Mouse (Mus musculus) spleen, embryonic (tissue): ENCODE measurements around the gene Rasgef1a.

Experiments
- CTCF ChIA-PET: fragments of 350-600 bp; sonication (Branson Sonifier 250); formaldehyde crosslinking; loops from one replicate; lab custom pipeline; 2022; lab: Charles Lee

The Rasgef1a gene

DNA sequence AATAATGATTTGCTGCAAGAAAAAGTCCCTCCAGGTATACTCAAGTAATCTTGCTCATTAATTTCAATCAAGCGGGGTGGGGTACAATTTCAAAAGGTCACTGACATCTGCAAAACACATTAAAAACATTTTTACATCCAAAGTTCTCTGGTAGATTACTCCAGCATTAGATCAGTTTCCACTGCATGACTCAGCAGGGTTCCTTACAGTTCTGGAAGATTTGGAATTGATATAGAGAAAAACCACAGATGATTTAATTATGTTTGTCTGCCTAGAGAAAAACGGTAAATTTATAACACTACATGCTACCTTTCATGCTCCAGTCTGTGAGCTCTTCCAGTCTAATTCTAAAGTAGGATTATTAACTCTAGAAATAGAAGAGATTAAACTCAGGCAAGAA, 118.8 kb downstream of the Rasgef1a start:
- CTCF ChIA-PET, result no interaction called here

DNA sequence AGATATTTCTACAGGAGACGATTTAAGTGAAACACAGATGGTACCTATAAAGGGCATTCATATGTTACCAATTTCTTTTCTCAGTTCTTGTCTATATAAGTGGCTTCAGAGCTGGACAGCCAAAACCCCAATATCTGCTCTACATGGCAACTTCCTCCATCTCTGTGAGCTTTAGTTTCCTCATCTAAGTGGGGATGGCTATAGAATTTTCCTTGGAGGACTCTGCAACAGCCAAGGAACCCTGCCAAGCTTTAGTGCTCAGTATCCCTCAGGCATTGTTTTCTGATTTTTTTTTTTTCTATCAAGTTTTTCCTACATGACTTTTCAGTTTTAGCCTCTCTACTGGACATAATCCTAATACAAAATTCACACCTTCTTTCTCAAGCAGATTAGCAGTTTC, 123.2 kb downstream of the Rasgef1a start:
- CTCF ChIA-PET, result interaction anchor here (0.7 kb wide), 1 partner anchor 212 kb away, joined by 3 read pairs; no protein-coding TSS in a partner anchor

DNA sequence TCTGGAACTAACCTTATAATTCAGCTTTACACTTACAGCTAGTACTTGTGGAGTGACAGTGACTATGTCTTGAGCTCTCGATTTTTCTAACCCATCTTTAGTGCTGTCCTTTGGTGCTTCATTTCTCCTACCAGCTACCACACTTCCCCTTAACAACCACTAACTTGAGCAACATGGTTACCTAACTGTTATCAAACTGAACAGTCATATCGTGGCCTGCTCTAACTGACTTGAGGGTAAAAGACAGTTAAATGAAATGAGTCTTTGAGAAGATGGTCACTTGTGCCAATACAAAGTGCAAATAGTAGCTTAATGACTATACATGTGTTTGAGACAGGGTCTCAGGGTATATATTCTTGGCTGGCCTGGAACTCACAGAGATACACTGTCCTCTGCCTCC, 125.9 kb downstream of the Rasgef1a start:
- CTCF ChIA-PET, result no interaction called here

DNA sequence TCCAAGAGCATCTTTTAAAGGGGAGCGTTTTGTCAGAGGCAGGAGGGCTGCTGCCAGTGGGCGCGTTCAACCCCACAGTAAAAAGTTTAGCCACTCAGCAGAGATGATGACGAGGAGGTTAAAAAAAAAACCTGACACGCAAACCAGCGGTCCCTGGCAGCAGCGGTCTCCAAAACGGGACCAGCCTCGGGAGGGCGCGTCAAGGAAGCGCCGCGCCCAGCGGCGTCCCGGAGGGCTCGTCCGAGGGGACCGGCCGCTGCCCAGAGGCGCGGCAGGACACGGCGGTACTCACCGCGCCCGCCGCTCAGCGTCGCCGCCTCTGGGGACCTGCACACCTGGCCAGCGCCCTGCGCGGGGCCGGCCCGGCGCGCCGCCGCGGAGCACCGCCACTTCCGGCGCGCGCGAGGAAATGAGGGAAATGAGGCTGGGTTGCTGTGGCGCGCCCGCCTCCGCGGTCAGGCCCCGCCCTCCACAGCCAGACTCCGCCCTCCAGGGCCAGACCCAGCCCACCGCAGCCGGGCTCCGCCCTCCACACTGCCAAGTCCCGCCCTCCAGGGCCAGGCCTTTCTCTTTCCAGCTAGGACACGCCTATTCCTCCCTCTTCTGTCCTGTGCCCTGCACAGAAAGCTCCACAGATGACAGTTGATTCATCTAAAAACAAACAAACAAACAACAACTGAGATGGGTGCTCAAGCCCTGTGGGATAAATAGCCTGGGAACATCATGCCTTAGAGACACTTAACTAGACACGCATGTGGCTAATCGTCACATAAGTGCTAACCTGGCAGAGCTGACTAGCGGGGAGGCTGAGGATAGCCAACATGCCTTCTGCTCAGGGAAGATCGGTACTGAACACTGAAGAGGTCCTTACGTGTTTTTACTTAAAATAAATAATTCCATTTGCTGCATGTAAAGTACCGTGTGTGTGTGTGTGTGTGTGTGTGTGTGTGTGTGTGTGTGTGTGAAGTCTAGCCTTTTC, 127.8 kb downstream of the Rasgef1a start, which contains the start of gene Csgalnact2:
Gene Csgalnact2 (minus strand): TSS at position 410 of the 979 bp plus-strand sequence.
- CTCF ChIA-PET, result interaction anchor here (1.0 kb wide), 1 partner anchor 15 kb away, joined by 3 read pairs; no protein-coding TSS in a partner anchor

- CTCF ChIA-PET, result no interaction called here
These were observed 129.7 kb downstream of the Rasgef1a start for GRCm38 (mm10) chr6:118140961-118141360.
